Mouse (Mus musculus) erythroid progenitor cell, adult 5-6 weeks (primary cell): ENCODE measurements at regions not wholly inside any gene's neighbourhood (a gene's known extent, or its start where the extent isn't known, plus 50 kb on each side); places are given as distances from the start of the nearest gene placed in this dataset.

ENCODE experiments used
- ATAC-seq: replicated peaks from 2 replicates; pipeline ENCODE4 v1.8.0; 2016; ENCODE audit warnings: moderate number of reproducible peaks, mild to moderate bottlenecking, moderate TSS enrichment, inconsistent platforms; ENCODE audit not compliant: poor library complexity, low FRiP score, severe bottlenecking

- ATAC-seq: no peak
Measured at GRCm38 (mm10) chr10:111558675-111559340, 52.7 kb downstream of the Phlda1 start.

- ATAC-seq: no peak
Measured at GRCm38 (mm10) chr10:111559341-111560246, 53.5 kb downstream of the Phlda1 start.

- ATAC-seq: no peak
Measured at GRCm38 (mm10) chr10:111562628-111563027, 56.5 kb downstream of the Phlda1 start.

- ATAC-seq: no peak
Measured at GRCm38 (mm10) chr10:111566873-111567381, 60.8 kb downstream of the Phlda1 start.

DNA sequence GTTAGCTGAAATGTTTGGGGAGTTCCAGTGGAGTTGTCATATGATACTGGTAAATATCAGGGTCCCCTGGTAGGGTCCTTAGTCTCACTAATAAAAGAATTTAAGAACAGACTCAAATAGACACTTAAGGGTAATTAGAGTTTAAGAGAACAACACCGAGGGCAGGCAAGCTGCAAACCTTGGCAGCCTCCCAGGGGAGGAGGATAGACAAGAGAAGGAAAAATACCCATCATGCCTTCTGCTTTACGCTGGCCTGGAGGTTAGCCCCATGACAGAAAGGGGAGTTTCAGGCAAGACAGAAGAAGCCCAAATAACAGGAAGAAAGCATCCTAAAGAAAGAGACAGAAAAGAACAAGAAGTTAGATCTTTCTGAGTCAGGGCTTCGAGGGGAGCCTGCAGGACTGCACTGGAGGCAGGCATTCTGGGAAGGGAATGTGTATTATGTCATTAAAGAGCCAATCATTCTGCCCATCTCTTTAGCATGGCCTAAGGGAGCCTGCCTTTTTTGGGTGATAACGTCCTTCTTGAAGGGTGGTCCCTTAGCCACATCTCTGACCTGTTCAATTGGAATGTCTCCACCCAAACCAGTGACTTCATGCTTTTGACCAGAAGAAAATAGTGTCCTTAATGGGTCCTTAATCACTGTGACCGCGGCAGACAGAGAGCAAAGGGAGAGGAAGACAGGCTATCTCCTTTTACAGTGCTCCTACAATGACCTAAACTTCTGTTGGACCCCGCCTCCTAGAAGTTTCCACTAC lies 64.6 kb downstream of the Phlda1 start:
- ATAC-seq: no peak

DNA sequence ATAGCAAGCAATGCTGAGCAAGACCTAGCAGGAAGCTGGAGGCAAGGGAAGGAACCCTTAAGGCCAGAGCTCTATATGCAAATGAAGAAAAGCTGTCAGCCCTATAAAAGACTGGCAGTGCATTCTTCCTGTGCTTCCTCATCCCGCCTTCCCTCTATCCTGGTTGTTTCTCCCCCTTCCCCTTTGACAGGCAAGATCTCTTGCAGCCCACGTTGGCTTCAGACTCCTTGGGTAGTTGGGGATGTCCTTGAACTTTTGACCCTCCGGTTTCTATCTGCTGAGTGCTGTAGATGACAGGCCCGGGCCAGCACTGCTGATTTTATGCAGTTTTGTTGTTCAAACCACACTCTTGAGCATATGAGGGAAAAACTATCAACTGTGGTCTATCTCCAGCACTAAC lies 68.1 kb downstream of the Phlda1 start:
- no peak for ATAC-seq

DNA sequence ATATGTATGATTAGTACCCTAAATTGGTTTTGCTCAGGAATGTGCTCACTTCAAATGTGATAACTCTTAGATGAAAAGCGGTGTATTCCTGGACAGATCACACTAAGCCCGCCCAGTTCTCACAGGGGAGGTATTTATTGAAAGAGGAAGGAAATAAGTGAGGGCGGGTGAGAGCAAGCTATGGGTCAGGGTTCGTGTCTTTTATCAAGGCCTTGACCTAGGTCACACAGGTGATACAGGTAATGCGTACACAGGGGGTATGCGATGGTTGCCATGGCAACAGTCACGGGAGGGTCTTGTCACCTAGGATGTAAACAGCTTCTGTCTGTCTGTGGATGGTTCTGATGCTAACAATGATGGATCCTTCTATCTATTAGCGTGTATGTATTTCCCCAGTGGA lies 68.7 kb downstream of the Phlda1 start:
- ATAC-seq: no peak

GRCm38 (mm10) chr10:111575256-111575655 lies 69.2 kb downstream of the Phlda1 start:
- ATAC-seq: no peak

DNA sequence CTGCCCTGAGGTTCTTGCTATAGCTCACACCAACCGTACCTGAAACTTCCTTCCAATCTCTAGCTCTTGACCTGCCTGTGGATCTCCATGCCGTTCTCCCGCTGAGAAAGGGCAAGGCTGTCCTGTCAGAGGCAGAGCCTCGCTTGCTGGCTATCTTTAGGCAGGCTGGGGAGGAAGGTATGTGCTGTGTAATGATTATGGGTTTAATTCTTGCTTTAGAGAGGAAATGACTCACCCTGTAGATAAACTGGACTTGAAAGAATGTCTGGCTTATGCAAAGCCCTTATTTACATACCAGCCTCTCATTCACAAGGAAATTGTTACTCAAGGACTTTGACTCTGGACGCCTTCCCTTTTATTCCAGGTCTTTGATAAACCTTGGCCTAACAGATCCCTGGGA lies 69.8 kb downstream of the Phlda1 start:
- ATAC-seq: no peak

- no peak for ATAC-seq
Measured at GRCm38 (mm10) chr10:111576395-111577069, 70.4 kb downstream of the Phlda1 start.

DNA sequence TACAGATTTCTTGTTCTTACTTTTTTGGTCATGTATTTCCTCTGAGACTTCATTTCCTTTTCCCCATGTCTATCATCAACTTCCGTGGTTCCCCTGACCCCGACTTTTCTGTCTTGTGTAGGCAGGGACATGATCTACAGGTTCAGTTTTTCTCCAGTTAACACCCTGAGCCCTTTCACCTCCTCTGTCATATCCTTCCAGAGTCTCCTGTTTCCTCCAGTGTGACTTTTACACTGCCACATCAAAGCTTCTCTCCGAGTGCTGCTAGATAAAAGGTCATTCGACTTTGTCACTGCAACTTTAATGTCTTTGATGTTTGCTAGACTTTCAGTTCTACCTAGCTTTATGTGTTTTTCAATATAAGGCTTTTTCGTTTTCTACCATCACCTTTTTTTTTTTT lies 72.5 kb downstream of the Phlda1 start:
- ATAC-seq: no peak

- ATAC-seq: no peak
Measured at GRCm38 (mm10) chr10:111579481-111579880, 73.4 kb downstream of the Phlda1 start.

- ATAC-seq: no peak
Measured at GRCm38 (mm10) chr10:111580401-111581100, 74.5 kb downstream of the Phlda1 start.

DNA sequence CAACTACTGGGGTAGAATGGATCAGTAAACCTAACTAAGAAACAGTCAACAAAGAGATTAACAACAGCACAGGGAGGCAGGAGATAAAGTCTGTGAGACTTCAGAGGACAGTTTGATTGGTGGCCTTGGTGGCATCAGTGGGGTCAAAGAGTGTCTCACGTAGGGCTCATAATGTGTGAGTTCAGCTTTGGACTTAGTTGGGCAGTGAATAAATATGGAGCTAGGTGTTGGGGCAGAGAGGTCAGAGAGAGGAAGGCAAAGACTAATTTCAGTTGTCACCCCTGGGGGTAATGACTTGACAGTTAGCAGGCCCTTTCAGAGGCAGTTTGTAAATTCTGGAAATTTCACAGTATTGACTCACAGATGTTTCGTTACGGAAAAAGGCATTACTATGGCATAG lies 75.8 kb downstream of the Phlda1 start:
- no peak for ATAC-seq

DNA sequence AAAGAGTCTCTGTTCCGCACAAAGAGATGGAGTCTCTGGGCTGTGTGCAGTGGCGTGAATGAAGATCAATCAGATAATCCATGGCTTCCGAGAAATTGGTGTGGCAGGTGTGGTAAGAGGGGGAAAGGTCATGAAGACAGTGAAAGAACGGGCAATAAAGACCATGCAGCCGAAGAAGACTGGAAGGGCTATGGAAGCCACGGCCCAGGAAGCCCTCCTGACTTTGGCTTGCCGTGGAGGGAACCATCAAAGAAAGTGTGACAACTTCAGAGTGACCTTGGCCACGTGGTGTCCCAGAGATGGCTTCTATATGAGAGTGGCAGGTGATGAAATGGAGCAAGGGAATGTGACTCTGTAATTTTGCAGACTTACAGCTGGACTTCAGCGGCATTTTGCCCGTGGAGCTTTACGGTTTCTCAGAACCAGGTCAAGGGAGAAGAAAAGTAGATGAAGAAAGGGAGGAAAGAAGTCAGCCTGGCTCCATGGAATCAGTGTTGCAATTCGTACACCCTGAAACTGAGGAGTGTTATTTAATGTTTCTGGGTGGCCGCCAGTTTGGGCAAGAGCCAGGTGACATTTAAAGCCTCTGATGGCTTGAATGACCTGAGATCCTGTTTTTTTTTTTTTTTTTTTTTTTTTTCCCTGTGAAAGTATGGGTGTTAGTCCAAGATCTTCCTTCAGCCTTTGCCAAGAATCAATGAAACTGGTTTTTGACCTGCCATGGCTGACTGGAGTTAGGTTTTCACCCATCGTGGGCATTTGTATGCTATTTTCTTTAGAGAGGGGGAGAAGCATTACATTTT lies 76.4 kb downstream of the Phlda1 start:
- ATAC-seq: no peak

- no peak; the same call in 1 of the 2 replicates for ATAC-seq
Measured at GRCm38 (mm10) chr10:111583124-111583743, 77.1 kb downstream of the Phlda1 start.

DNA sequence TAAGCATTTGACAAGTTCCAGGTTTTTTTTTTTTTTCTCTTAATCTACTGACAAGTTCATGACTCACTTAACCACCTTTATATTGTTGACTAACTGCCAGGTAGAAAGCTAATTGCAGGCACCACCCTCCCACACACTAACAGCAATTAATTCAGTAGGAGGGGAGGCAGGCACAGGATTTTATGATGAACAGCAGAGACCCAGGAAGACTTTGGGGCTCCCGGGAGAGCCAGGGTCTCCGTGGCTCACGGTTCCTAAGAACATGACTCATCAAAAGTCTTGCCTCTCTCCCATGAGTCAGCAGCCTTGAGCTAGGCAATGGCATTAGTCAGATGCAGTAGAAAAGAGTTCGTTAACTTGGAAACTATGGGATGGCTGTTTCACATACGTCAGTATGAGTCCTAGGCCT lies 77.7 kb downstream of the Phlda1 start:
- ATAC-seq: no peak
